Mouse (Mus musculus) stomach, postnatal 0 days (tissue): ENCODE measurements around the gene Whamm.

Experiments used
- CTCF ChIP-seq: IDR thresholded peaks from 2 replicates; pipeline ENCODE4 v1.5.1; 2016; ENCODE audit warnings: antibody characterized with exemption, low read depth, mild to moderate bottlenecking, moderate library complexity
- EP300 ChIP-seq: optimal IDR thresholded peaks from 2 replicates; pipeline ENCODE3; 2016; ENCODE audit warnings: antibody characterized with exemption

GRCm38 (mm10) chr7:81605489-81605888 is 34.4 kb downstream of the Whamm start:
- no peak for TF ChIP-seq EP300
- no peak for TF ChIP-seq CTCF
